Mouse (Mus musculus): ENCODE data around the gene Rbfox1. TPM values are rescaled to one million over a fixed set of nuclear protein-coding genes. Genes with fewer than 3 reads are reported as not detected.

Rbfox1 gene
- total RNA-seq, 2 experiments from 2014 or later, result 81.5 to 93.4 TPM

- DNase-seq (ENCODE audit: low spot score in 2 of 2), result no peak
These were observed 1112.7 kb downstream of the Rbfox1 start for GRCm38 (mm10) chr16:6997834-6998233.

- no peak for DNase-seq (ENCODE audit: low spot score in 2 of 2)
These were observed 1119.4 kb downstream of the Rbfox1 start for GRCm38 (mm10) chr16:7004565-7004964.

GRCm38 (mm10) chr16:7005478-7005877 is 1120.3 kb downstream of the Rbfox1 start:
- peak in 1 of 2 experiments; percentile 25 for DNase-seq (ENCODE audit: low spot score in 2 of 2)

GRCm38 (mm10) chr16:7017310-7017709 is 1132.2 kb downstream of the Rbfox1 start:
- DNase-seq (ENCODE audit: low spot score in 2 of 2), result no peak

- DNase-seq (ENCODE audit: low spot score in 2 of 2), result no peak
These were observed 1149.1 kb downstream of the Rbfox1 start for GRCm38 (mm10) chr16:7034231-7034630.

GRCm38 (mm10) chr16:7036566-7036965 is 1151.4 kb downstream of the Rbfox1 start:
- no peak for DNase-seq (ENCODE audit: low spot score in 2 of 2)

GRCm38 (mm10) chr16:7036988-7037387 is 1151.8 kb downstream of the Rbfox1 start:
- DNase-seq (ENCODE audit: low spot score in 2 of 2), result no peak

GRCm38 (mm10) chr16:7038639-7039260 is 1153.6 kb downstream of the Rbfox1 start:
- DNase-seq (ENCODE audit: low spot score in 2 of 2), result no peak

- no peak for DNase-seq (ENCODE audit: low spot score in 2 of 2)
These were observed 1154.5 kb downstream of the Rbfox1 start for GRCm38 (mm10) chr16:7039404-7040367.

GRCm38 (mm10) chr16:7040691-7041090 is 1155.5 kb downstream of the Rbfox1 start:
- DNase-seq (ENCODE audit: low spot score in 2 of 2), result no peak

GRCm38 (mm10) chr16:7047421-7047820 is 1162.3 kb downstream of the Rbfox1 start:
- no peak for DNase-seq (ENCODE audit: low spot score in 2 of 2)

- DNase-seq (ENCODE audit: low spot score in 2 of 2), result peak in 1 of 2 experiments; percentile 32
These were observed 1164.2 kb downstream of the Rbfox1 start for GRCm38 (mm10) chr16:7049162-7049971.

GRCm38 (mm10) chr16:7050945-7051344 is 1165.8 kb downstream of the Rbfox1 start:
- no peak for DNase-seq (ENCODE audit: low spot score in 2 of 2)

GRCm38 (mm10) chr16:7051991-7052390 is 1166.8 kb downstream of the Rbfox1 start:
- DNase-seq (ENCODE audit: low spot score in 2 of 2), result no peak

- DNase-seq (ENCODE audit: low spot score in 2 of 2), result no peak
These were observed 1167.3 kb downstream of the Rbfox1 start for GRCm38 (mm10) chr16:7052408-7052807.

- DNase-seq (ENCODE audit: low spot score in 2 of 2), result no peak
These were observed 1172.6 kb downstream of the Rbfox1 start for GRCm38 (mm10) chr16:7057789-7058188.

- DNase-seq (ENCODE audit: low spot score in 2 of 2), result no peak
These were observed 1173.4 kb downstream of the Rbfox1 start for GRCm38 (mm10) chr16:7058556-7058955.

- DNase-seq (ENCODE audit: low spot score in 2 of 2), result no peak
These were observed 1174.4 kb downstream of the Rbfox1 start for GRCm38 (mm10) chr16:7059596-7059995.

- no peak for DNase-seq (ENCODE audit: low spot score in 2 of 2)
These were observed 1175.7 kb downstream of the Rbfox1 start for GRCm38 (mm10) chr16:7060864-7061263.

- DNase-seq (ENCODE audit: low spot score in 2 of 2), result no peak
These were observed 1177.4 kb downstream of the Rbfox1 start for GRCm38 (mm10) chr16:7062512-7062911.

GRCm38 (mm10) chr16:7067109-7067508 is 1182.0 kb downstream of the Rbfox1 start:
- DNase-seq (ENCODE audit: low spot score in 2 of 2), result no peak
